Mouse (Mus musculus): Measurements from ENCODE around the gene Ddx50. TPM values are rescaled to one million over a fixed set of nuclear protein-coding genes. Genes with fewer than 3 reads are reported as not detected.
A peak's percentile ranks its signal among the peaks of the same experiment; 100 is the strongest.
"Not testable (repeated sequence)": the region's sequence is repeated elsewhere in the genome, so short reads cannot be mapped to it uniquely, and the experiment has no call there.

Gene Ddx50
- polyA plus RNA-seq, 1 experiment from 2014 or later, result 143 TPM

- no peak for ATAC-seq (ENCODE audit: low FRiP score)
- peak; percentile 90 for DNase-seq (ENCODE audit: low spot score)
- Histone ChIP-seq H3K36me3 (ENCODE audit: control insufficient read depth, insufficient read depth, low read length) (peaks cover 30% of the 10 kb centered on the region), H3K4me1 (replicated peaks; ENCODE audit: control insufficient read depth, insufficient read depth, low read length) (no peaks in the 10 kb centered on the region), H3K9ac (ENCODE audit: low read depth, low read length) (no peak overlapping the region), H3K4me2 (replicated peaks; ENCODE audit: low read depth, low read length) (no peak overlapping the region), H3K27me3 (ENCODE audit: control insufficient read depth, insufficient read depth, low read length) (no peaks in the 10 kb centered on the region), H3K27ac (ENCODE audit: low read depth, low read length) (no peak overlapping the region), H3K9me3 (ENCODE audit: control insufficient read depth, low read length) (no peaks in the 10 kb centered on the region), H3K4me3 (ENCODE audit: low read depth, low read length) (no peak overlapping the region)
- 55% methylated on average over 6 of the region's 6 CpGs for WGBS
Observed at GRCm38 (mm10) chr10:62590200-62590599, 60.8 kb downstream of the Ddx50 start.

- peaks cover 29% of the 10 kb centered on the region for H3K36me3 ChIP-seq (ENCODE audit: control insufficient read depth, insufficient read depth, low read length)
- ATAC-seq (ENCODE audit: low FRiP score), result no peak
- H3K4me3 ChIP-seq (ENCODE audit: low read depth, low read length), result no peak overlapping the region
- no peak for DNase-seq (ENCODE audit: low spot score)
- H3K9ac ChIP-seq (ENCODE audit: low read depth, low read length), result no peak overlapping the region
- H3K27ac ChIP-seq (ENCODE audit: low read depth, low read length), result no peak overlapping the region
- no peaks in the 10 kb centered on the region for H3K4me1 ChIP-seq (replicated peaks; ENCODE audit: control insufficient read depth, insufficient read depth, low read length)
- no peak overlapping the region for H3K4me2 ChIP-seq (replicated peaks; ENCODE audit: low read depth, low read length)
- no peaks in the 10 kb centered on the region for H3K9me3 ChIP-seq (ENCODE audit: control insufficient read depth, low read length)
- 89% methylated on average over 4 of the region's 4 CpGs for WGBS
- H3K27me3 ChIP-seq (ENCODE audit: control insufficient read depth, insufficient read depth, low read length), result no peaks in the 10 kb centered on the region
Observed at GRCm38 (mm10) chr10:62588616-62589015, 62.4 kb downstream of the Ddx50 start.

DNA sequence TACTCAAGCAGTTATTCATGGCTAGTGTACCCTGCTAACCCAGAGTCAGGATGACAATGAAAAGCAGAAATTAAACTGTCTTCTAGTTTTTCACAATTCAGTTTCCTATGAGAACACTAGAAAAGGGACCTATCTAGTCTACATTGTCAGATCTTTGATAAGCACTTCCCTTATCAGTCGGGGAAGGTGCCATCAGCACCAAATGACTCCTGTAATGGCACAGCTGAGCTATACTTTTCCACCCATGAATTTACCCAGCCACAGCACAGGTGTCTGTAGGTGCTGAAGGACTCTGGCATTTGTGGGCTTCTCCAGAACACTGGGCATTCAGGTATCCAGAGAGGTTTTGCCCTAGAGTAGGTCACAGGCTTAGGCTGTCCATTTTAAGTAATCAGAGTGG, 67.8 kb downstream of the Ddx50 start:
- ATAC-seq (ENCODE audit: low FRiP score) (no peak), DNase-seq (ENCODE audit: low spot score) (no peak)
- Histone ChIP-seq H3K27ac (ENCODE audit: low read depth, low read length) (no peak overlapping the region), H3K27me3 (ENCODE audit: control insufficient read depth, insufficient read depth, low read length) (no peaks in the 10 kb centered on the region), H3K4me2 (replicated peaks; ENCODE audit: low read depth, low read length) (no peak overlapping the region), H3K36me3 (ENCODE audit: control insufficient read depth, insufficient read depth, low read length) (peaks cover 28% of the 10 kb centered on the region), H3K4me1 (replicated peaks; ENCODE audit: control insufficient read depth, insufficient read depth, low read length) (no peaks in the 10 kb centered on the region), H3K4me3 (ENCODE audit: low read depth, low read length) (no peak overlapping the region), H3K9me3 (ENCODE audit: control insufficient read depth, low read length) (no peaks in the 10 kb centered on the region), H3K9ac (ENCODE audit: low read depth, low read length) (no peak overlapping the region)
- 96% methylated on average over 1 of the region's 1 CpGs for WGBS

DNA sequence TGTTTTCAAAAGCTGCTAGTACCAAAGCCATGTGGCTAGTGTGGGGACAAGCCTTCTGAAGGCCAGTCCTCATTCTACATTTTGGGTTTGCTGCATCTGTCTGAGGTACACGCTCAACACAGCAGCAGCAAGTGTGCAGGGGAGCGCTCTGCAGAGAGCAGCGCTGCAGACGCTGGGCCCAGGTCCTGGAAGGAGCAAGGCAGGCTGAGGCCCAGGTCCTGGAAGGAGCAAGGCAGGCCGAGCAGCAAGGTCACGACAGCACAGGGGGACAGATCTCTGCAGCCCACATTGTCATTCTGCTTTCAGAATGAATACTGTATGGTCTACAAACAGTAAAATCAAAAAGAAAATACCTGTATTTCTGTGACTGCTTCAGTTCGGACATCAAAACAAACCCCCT, 68.3 kb downstream of the Ddx50 start:
- Histone ChIP-seq H3K27ac (ENCODE audit: low read depth, low read length) (no peak overlapping the region), H3K9ac (ENCODE audit: low read depth, low read length) (no peak overlapping the region), H3K36me3 (ENCODE audit: control insufficient read depth, insufficient read depth, low read length) (peaks cover 28% of the 10 kb centered on the region), H3K4me1 (replicated peaks; ENCODE audit: control insufficient read depth, insufficient read depth, low read length) (no peaks in the 10 kb centered on the region), H3K27me3 (ENCODE audit: control insufficient read depth, insufficient read depth, low read length) (no peaks in the 10 kb centered on the region), H3K9me3 (ENCODE audit: control insufficient read depth, low read length) (no peaks in the 10 kb centered on the region), H3K4me3 (ENCODE audit: low read depth, low read length) (no peak overlapping the region), H3K4me2 (replicated peaks; ENCODE audit: low read depth, low read length) (no peak overlapping the region)
- DNase-seq (ENCODE audit: low spot score), result no peak
- no peak for ATAC-seq (ENCODE audit: low FRiP score)
- 81% methylated on average over 7 of the region's 7 CpGs for WGBS

GRCm38 (mm10) chr10:62582263-62582662, 68.8 kb downstream of the Ddx50 start:
- Histone ChIP-seq H3K4me1 (replicated peaks; ENCODE audit: control insufficient read depth, insufficient read depth, low read length) (peaks cover 3% of the 10 kb centered on the region), H3K36me3 (ENCODE audit: control insufficient read depth, insufficient read depth, low read length) (peaks cover 28% of the 10 kb centered on the region), H3K4me3 (ENCODE audit: low read depth, low read length) (no peak overlapping the region), H3K9ac (ENCODE audit: low read depth, low read length) (no peak overlapping the region), H3K27ac (ENCODE audit: low read depth, low read length) (no peak overlapping the region), H3K4me2 (replicated peaks; ENCODE audit: low read depth, low read length) (no peak overlapping the region), H3K9me3 (ENCODE audit: control insufficient read depth, low read length) (no peaks in the 10 kb centered on the region), H3K27me3 (ENCODE audit: control insufficient read depth, insufficient read depth, low read length) (no peaks in the 10 kb centered on the region)
- DNase-seq (ENCODE audit: low spot score), result no peak
- no peak for ATAC-seq (ENCODE audit: low FRiP score)
- 93% methylated on average over 17 of the region's 17 CpGs for WGBS

DNA sequence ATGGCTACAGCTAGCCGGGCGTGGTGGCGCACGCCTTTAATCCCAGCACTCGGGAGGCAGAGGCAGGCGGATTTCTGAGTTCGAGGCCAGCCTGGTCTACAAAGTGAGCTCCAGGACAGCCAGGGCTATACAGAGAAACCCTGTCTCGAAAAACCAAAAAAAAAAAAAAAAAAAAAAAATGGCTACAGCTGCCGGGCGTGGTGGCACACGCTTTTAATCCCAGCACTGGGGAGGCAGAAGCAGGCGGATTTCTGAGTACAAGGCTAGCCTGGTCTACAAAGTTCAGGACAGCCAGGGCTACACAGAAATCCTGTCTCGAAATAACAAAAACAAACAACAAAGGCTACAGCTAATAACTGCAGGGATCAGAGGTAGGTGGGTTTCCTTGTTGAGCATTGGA, 71.9 kb downstream of the Ddx50 start:
- H3K9ac ChIP-seq (ENCODE audit: low read depth, low read length); H3K27me3 ChIP-seq (ENCODE audit: control insufficient read depth, insufficient read depth, low read length); DNase-seq (ENCODE audit: low spot score); H3K4me3 ChIP-seq (ENCODE audit: low read depth, low read length); ATAC-seq (ENCODE audit: low FRiP score); H3K9me3 ChIP-seq (ENCODE audit: control insufficient read depth, low read length); H3K4me1 ChIP-seq (replicated peaks; ENCODE audit: control insufficient read depth, insufficient read depth, low read length); H3K4me2 ChIP-seq (replicated peaks; ENCODE audit: low read depth, low read length); H3K27ac ChIP-seq (ENCODE audit: low read depth, low read length): not testable (repeated sequence)
- H3K36me3 ChIP-seq (ENCODE audit: control insufficient read depth, insufficient read depth, low read length), result peaks cover 17% of the 10 kb centered on the region; the same call in 1 of the 2 replicates
- WGBS, result 92% methylated on average over 11 of the region's 13 CpGs

DNA sequence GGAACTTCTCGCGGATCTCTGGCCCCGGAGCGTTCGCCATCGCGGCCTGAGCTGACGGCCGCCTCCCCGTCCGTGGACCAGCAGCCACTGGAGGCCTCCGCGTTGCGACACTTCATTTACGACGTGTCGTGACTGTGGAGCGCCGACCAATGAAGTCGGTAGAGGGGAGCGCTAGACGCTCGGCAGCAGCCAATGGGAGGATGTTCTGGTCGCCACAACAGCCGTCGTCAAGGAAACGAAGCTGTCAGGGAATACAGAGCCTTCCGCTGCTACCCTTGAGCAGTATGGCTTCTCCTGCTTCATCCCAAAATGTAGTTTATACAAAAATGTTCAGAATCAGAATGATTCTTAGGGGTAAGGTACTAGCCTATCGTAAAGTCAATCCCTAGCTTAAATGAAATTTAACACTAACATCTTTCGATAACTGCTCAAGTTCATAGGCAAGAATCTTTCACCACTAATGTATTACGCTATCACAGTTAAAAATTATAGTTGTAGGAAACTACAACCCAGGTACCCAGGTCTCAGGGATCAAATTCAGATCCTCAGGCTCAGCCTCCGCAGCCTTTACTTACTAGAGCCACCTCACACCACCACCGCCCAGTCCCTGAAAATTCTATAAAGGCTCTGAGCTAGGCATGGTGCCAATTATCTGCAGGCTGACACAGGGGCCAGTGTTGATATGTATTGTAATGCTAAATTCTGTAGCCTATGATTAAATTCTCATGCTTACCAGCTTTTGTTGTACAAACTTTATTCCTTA, 72.5 kb downstream of the Ddx50 start, which contains the start of gene Kif1bp:
TSS of gene Kif1bp (minus strand) at position 120 of the 763 bp plus-strand sequence.
- ATAC-seq (ENCODE audit: low FRiP score), result peak; percentile 97

DNA sequence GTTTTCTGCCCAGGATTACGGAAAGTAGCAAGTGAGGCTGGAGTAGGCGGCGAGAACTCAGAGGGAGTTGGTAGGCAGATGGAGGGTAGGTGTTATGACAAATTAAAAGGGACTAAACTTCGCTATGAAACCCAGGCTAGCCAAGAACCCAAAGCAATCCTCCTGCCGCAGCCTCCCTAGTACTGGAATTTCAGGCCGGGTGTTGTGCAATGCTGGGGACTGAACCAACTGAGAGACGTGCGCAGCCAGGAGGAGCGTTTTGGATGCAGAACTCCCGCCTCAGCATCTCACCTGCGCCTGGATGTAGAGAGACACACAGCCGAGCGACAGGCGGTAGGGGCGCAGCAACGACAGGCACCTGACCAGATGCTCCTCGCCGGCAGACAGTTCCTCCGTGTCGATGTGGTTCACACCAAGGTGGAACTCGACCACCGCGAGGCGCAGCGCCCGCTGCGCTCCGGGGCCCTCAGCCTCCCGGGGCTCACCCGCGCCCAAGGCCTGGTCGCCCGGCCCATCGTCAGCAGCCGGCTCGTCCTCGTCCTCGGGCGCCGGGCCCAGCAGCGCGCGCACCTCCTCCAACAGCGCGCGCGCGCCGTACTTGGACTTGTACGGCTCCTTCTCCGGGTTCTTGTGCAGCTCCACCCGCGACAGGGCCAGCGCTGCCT, 73.2 kb downstream of the Ddx50 start:
- ATAC-seq (ENCODE audit: low FRiP score), result peak; percentile 85
- peak overlapping the region; percentile 85 for H3K9ac ChIP-seq (ENCODE audit: low read depth, low read length)
- no peak for DNase-seq (ENCODE audit: low spot score)
- H3K4me2 ChIP-seq (replicated peaks; ENCODE audit: low read depth, low read length), result peak overlapping the region; percentile 77
- peaks cover 16% of the 10 kb centered on the region; the same call in 1 of the 2 replicates for H3K36me3 ChIP-seq (ENCODE audit: control insufficient read depth, insufficient read depth, low read length)
- H3K27ac ChIP-seq (ENCODE audit: low read depth, low read length), result peak overlapping the region; percentile 73
- H3K4me1 ChIP-seq (replicated peaks; ENCODE audit: control insufficient read depth, insufficient read depth, low read length), result peaks cover 6% of the 10 kb centered on the region
- 1% methylated on average over 44 of the region's 54 CpGs for WGBS
- H3K27me3 ChIP-seq (ENCODE audit: control insufficient read depth, insufficient read depth, low read length), result no peaks in the 10 kb centered on the region
- H3K4me3 ChIP-seq (ENCODE audit: low read depth, low read length), result peak overlapping the region; percentile 97
- no peaks in the 10 kb centered on the region for H3K9me3 ChIP-seq (ENCODE audit: control insufficient read depth, low read length)

More for the DNA sequence above, 72.5 kb downstream of the Ddx50 start, which contains the start of gene Kif1bp:
- Histone ChIP-seq H3K9me3 (ENCODE audit: control insufficient read depth, low read length) (no peaks in the 10 kb centered on the region), H3K36me3 (ENCODE audit: control insufficient read depth, insufficient read depth, low read length) (peaks cover 17% of the 10 kb centered on the region; the same call in 1 of the 2 replicates), H3K27me3 (ENCODE audit: control insufficient read depth, insufficient read depth, low read length) (no peaks in the 10 kb centered on the region), H3K27ac (ENCODE audit: low read depth, low read length) (peak within 1 kb of the TSS; percentile 73), H3K9ac (ENCODE audit: low read depth, low read length) (peak within 1 kb of the TSS; percentile 85), H3K4me1 (replicated peaks; ENCODE audit: control insufficient read depth, insufficient read depth, low read length) (peaks cover 6% of the 10 kb centered on the region), H3K4me3 (ENCODE audit: low read depth, low read length) (peak within 1 kb of the TSS; percentile 97), H3K4me2 (replicated peaks; ENCODE audit: low read depth, low read length) (peak within 1 kb of the TSS; percentile 77)
- peak; percentile 98 for DNase-seq (ENCODE audit: low spot score)
- 7% methylated on average over 33 of the region's 33 CpGs for WGBS

All from hindbrain, embryonic 11.5 days (tissue).